Mouse (Mus musculus): ENCODE results near the gene Slc8a1. TPM values are rescaled to one million over a fixed set of nuclear protein-coding genes. Genes with fewer than 3 reads are reported as not detected.

The Slc8a1 gene
- polyA plus RNA-seq (2012; ENCODE audit: insufficient read depth, insufficient read length, low replicate concordance, missing spikeins): 73.8 and 82.2 TPM in 2 replicates

DNA sequence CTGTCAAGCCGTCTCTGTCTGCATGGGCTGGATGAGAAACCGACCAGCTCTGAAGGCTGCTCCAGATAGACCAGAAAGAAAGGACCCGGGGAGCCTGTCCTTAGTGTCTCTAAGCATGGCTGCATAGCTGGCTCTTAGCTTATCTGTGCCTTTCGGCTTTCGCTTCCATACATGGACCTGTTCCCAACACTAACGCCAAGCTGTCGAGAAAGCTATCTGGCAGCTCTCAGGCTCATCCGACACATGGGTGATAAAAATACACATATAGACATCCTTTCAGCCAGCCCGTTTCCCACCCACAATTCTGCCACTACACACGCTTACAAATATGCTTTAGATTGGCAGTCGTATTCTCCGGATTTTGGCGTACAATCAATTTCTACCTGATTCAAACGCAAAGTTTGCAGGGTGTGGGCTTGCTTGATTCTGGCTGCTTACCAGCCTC, at the start of gene Slc8a1:
Slc8a1 (minus strand) TSS at position 67 of the 445 bp plus-strand sequence.
- Histone ChIP-seq H3K4me3 (ENCODE audit: insufficient read depth, low read depth, low read length) (no peak within 1 kb of the TSS), H3K27ac (ENCODE audit: insufficient read depth, low read depth, low read length) (no peak within 1 kb of the TSS), H3K4me1 (ENCODE audit: control insufficient read depth, insufficient read depth, low read length) (no peaks in the 10 kb centered on the region)
- TF ChIP-seq POLR2A (IDR thresholded peaks at IDR 0.05; ENCODE audit: insufficient read depth, low read depth, low read length): no peak
- no peak for TF ChIP-seq CTCF (IDR thresholded peaks at IDR 0.05; ENCODE audit: insufficient read depth, low read depth, low read length)
- WGBS: 56% methylated on average over 14 of the region's 14 CpGs

DNA sequence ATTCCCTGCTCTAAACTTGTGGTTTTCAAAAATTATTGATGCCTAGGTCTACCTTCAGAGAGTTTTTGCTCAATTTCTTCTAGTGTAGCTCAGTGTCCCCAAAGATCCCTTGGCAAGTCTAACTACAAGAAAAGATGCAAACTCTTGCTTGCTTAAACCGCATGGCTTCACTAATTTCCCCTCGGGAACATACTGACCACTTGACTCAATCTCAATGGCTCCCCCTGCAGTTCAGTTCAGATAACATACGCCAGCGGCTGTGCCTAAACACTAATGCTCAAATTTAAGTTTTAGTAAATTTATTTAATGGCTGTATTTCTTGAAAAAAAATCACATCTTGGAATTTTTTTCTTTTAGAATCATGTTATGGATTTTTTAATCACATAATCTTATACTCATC, 49.2 kb upstream of the Slc8a1 start:
- TF ChIP-seq POLR2A (IDR thresholded peaks at IDR 0.05; ENCODE audit: insufficient read depth, low read depth, low read length) (no peak), CTCF (IDR thresholded peaks at IDR 0.05; ENCODE audit: insufficient read depth, low read depth, low read length) (no peak)
- Histone ChIP-seq H3K27ac (ENCODE audit: insufficient read depth, low read depth, low read length) (no peak overlapping the region), H3K4me3 (ENCODE audit: insufficient read depth, low read depth, low read length) (no peak overlapping the region), H3K4me1 (ENCODE audit: control insufficient read depth, insufficient read depth, low read length) (no peaks in the 10 kb centered on the region)
- WGBS: 48% methylated on average over 4 of the region's 4 CpGs

DNA sequence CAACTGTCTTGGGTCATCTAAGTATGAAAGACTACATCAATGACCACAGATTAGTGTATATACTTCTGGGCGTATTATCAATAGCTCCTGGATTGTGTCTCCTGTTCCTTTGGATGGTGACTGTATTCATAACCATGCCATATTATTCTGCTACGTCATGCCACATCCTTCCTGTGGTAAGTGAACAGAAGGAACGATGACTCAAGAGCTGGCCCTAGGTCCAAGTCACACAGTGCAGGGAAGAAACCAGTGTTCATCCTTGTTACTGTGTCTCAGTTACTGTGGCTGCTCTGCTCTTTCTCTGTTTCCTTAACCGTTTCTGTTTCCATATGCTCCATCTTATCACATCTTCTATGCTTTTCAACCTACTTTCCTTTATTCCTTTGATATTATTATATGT, 44.1 kb upstream of the Slc8a1 start:
- Histone ChIP-seq H3K27ac (ENCODE audit: insufficient read depth, low read depth, low read length) (no peak overlapping the region), H3K4me1 (ENCODE audit: control insufficient read depth, insufficient read depth, low read length) (no peaks in the 10 kb centered on the region), H3K4me3 (ENCODE audit: insufficient read depth, low read depth, low read length) (no peak overlapping the region)
- 91% methylated on average over 4 of the region's 4 CpGs for WGBS
- TF ChIP-seq POLR2A (IDR thresholded peaks at IDR 0.05; ENCODE audit: insufficient read depth, low read depth, low read length) (no peak), CTCF (IDR thresholded peaks at IDR 0.05; ENCODE audit: insufficient read depth, low read depth, low read length) (no peak)

DNA sequence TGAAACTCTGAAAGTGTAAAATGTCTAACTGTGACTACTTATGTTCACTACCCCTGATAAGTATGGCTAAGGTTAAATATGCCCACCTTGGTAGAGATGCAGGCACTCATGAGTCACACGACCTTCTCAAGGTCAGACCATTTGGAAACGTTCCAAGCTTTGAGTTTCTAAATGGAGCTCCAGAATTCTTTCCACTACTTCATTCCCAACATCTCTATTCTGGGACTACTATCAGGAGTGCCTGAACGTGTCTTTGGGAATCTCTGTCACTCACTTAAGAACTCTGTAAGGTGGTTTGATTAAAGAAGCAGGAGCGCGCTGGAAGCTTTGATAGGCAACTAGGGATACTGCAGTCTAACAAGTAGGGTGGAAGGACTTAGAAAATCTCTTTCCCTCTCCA, 43.3 kb upstream of the Slc8a1 start:
- TF ChIP-seq POLR2A (IDR thresholded peaks at IDR 0.05; ENCODE audit: insufficient read depth, low read depth, low read length) (no peak), CTCF (IDR thresholded peaks at IDR 0.05; ENCODE audit: insufficient read depth, low read depth, low read length) (no peak)
- WGBS: 84% methylated on average over 5 of the region's 5 CpGs
- no peak overlapping the region for H3K27ac ChIP-seq (ENCODE audit: insufficient read depth, low read depth, low read length)

DNA sequence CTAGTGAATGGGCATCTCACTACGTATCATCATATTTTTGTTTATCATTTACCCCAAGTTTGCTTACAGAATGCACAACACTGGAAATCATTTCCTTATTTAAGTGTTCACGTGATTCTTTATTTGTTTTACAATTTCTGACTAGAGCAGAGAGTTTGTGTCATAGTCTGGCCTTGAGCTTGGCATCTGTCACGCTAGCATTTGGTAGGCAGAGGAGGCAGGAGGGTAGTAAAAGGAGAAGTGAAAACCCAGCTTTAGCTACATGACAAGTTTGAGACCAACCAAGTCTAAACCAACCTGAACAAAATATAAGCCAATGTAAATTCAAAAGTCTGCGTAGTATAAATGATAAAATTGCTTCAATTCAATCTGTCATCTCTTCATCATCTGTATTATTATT, 41.7 kb upstream of the Slc8a1 start:
- Histone ChIP-seq H3K27ac (ENCODE audit: insufficient read depth, low read depth, low read length) (no peak overlapping the region), H3K4me1 (ENCODE audit: control insufficient read depth, insufficient read depth, low read length) (no peaks in the 10 kb centered on the region), H3K4me3 (ENCODE audit: insufficient read depth, low read depth, low read length) (no peak overlapping the region)
- 91% methylated on average over 4 of the region's 4 CpGs for WGBS
- no peak for TF ChIP-seq POLR2A (IDR thresholded peaks at IDR 0.05; ENCODE audit: insufficient read depth, low read depth, low read length)
- no peak for TF ChIP-seq CTCF (IDR thresholded peaks at IDR 0.05; ENCODE audit: insufficient read depth, low read depth, low read length)

More for the DNA sequence above, 43.3 kb upstream of the Slc8a1 start:
- Histone ChIP-seq H3K4me3 (ENCODE audit: insufficient read depth, low read depth, low read length) (no peak overlapping the region), H3K4me1 (ENCODE audit: control insufficient read depth, insufficient read depth, low read length) (no peaks in the 10 kb centered on the region)

DNA sequence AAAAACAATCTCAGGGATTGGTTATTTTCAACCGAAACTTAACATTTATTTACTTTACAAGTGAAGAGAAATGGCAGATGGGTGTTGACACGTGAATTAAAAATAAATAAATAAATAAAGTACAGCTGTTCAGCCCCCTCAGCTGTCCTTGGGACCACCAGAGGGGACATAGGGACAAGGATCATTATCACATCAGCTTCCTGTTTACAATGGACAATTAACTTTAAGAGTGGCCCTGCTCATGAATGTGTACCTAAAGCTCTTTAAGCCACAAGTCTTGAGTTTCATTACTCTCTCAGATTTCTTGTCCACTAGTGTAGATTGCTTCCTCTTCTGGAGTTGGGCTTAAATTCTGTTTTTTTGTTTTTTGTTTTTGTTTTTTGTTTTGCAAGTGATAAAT, 12.5 kb upstream of the Slc8a1 start:
- no peak for TF ChIP-seq CTCF (IDR thresholded peaks at IDR 0.05; ENCODE audit: insufficient read depth, low read depth, low read length)
- TF ChIP-seq POLR2A (IDR thresholded peaks at IDR 0.05; ENCODE audit: insufficient read depth, low read depth, low read length): no peak
- Histone ChIP-seq H3K27ac (ENCODE audit: insufficient read depth, low read depth, low read length) (no peak overlapping the region), H3K4me3 (ENCODE audit: insufficient read depth, low read depth, low read length) (no peak overlapping the region), H3K4me1 (ENCODE audit: control insufficient read depth, insufficient read depth, low read length) (no peaks in the 10 kb centered on the region)
- WGBS: 83% methylated on average over 2 of the region's 2 CpGs

DNA sequence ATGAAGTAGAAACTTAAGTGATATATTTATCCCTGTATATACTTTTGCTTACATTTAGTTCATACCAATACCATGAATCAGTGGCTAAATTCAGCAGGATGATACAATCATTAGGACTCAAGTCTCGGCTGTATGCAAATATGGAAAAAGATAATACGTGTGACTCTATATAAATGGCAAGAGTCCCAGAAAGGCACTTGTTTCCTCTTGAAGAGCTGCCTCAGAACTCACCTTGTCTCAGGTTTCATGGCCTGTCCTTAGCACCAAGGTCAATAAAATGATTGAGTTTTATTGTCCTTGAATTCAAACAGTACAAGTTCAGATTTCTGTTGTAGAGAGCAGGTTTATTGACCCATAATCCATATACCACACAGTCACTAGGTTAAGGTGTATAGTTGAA, 4.9 kb upstream of the Slc8a1 start:
- TF ChIP-seq POLR2A (IDR thresholded peaks at IDR 0.05; ENCODE audit: insufficient read depth, low read depth, low read length) (no peak), CTCF (IDR thresholded peaks at IDR 0.05; ENCODE audit: insufficient read depth, low read depth, low read length) (no peak)
- H3K27ac ChIP-seq (ENCODE audit: insufficient read depth, low read depth, low read length): no peak overlapping the region
- H3K4me1 ChIP-seq (ENCODE audit: control insufficient read depth, insufficient read depth, low read length): no peaks in the 10 kb centered on the region
- 81% methylated on average over 2 of the region's 2 CpGs for WGBS
- H3K4me3 ChIP-seq (ENCODE audit: insufficient read depth, low read depth, low read length): no peak overlapping the region

DNA sequence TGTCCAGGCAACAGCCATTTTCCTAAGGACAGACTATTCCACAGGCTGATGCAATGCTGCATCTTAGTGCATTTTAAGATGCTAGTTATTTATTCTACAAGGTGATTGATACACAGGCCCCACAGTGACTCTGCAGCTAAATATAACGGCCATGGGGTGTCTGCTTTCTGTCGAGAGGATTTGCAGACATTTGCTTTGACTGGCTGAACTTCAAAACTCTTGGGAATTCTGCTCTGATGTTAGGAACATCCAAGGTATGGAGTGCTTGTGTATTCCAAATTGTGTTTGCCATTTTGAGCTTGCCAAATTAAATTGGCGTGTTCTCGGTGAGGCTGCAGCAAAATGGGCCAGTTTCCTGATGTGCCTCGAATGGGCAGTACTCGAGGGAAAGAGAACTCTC, 2.4 kb upstream of the Slc8a1 start:
- no peaks in the 10 kb centered on the region for H3K4me1 ChIP-seq (ENCODE audit: control insufficient read depth, insufficient read depth, low read length)
- TF ChIP-seq CTCF (IDR thresholded peaks at IDR 0.05; ENCODE audit: insufficient read depth, low read depth, low read length): no peak
- no peak for TF ChIP-seq POLR2A (IDR thresholded peaks at IDR 0.05; ENCODE audit: insufficient read depth, low read depth, low read length)
- 63% methylated on average over 6 of the region's 6 CpGs for WGBS

DNA sequence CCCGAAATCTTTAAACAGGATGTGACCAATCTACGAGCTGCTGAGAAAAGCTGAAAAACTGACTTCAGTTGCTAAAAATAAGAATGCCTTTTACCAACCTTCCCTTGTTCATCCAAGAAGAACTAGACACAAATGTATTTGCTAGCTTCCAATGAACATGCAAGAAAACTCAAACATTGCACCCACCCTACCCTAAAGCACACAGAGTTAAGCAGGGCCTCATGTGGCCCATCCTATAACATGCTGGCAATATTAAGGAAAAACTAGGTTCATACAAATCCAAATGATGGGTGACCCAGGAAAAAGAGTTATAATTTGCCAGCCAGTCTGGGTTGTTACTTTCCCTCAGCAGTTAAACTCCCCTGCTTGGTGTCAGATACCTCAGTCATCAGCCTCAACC, 398 bp downstream of the Slc8a1 start:
- TF ChIP-seq CTCF (IDR thresholded peaks at IDR 0.05; ENCODE audit: insufficient read depth, low read depth, low read length): no peak
- no peak for TF ChIP-seq POLR2A (IDR thresholded peaks at IDR 0.05; ENCODE audit: insufficient read depth, low read depth, low read length)
- H3K4me1 ChIP-seq (ENCODE audit: control insufficient read depth, insufficient read depth, low read length): no peaks in the 10 kb centered on the region
- 83% methylated on average over 2 of the region's 2 CpGs for WGBS
- no peak overlapping the region for H3K4me3 ChIP-seq (ENCODE audit: insufficient read depth, low read depth, low read length)
- H3K27ac ChIP-seq (ENCODE audit: insufficient read depth, low read depth, low read length): no peak overlapping the region

More for the DNA sequence above, 2.4 kb upstream of the Slc8a1 start:
- H3K27ac ChIP-seq (ENCODE audit: insufficient read depth, low read depth, low read length): no peak overlapping the region
- H3K4me3 ChIP-seq (ENCODE audit: insufficient read depth, low read depth, low read length): no peak overlapping the region

DNA sequence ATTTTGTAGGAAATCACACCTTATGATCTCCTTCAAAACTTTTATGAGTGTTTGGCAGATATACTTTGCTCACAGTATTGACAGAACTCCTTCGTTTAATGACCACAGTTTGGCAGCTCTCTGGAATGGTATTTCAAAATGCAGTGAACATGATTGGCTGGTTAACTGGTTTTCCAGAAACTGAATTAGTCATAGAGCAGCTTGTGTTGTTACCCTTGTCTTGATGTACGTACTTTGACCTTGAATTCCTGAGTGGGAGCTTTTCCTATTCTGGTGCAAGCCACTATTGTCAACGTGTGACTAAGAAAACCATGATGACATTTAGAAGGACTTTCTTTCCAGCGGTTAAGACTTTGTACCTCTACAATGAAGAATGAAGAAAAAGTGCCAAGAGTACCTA, 868 bp downstream of the Slc8a1 start:
- no peak for TF ChIP-seq POLR2A (IDR thresholded peaks at IDR 0.05; ENCODE audit: insufficient read depth, low read depth, low read length)
- no peak for TF ChIP-seq CTCF (IDR thresholded peaks at IDR 0.05; ENCODE audit: insufficient read depth, low read depth, low read length)
- Histone ChIP-seq H3K27ac (ENCODE audit: insufficient read depth, low read depth, low read length) (no peak overlapping the region), H3K4me1 (ENCODE audit: control insufficient read depth, insufficient read depth, low read length) (no peaks in the 10 kb centered on the region), H3K4me3 (ENCODE audit: insufficient read depth, low read depth, low read length) (no peak overlapping the region)
- WGBS: 74% methylated on average over 4 of the region's 4 CpGs
